In genomic region chr2:105143731-105144130, GRCm38 (mm10) we compare ENCODE assay signal across 25 mouse cellular contexts. TPM values are rescaled to one million over a fixed set of nuclear protein-coding genes. Genes with fewer than 3 reads are reported as not detected.
"Had no signal": no experiment of that assay in that cellular context is flagged by ENCODE, and none has a peak within 500 bp of the region (broad histone marks: within the 10 kb centered on the region; RNA-seq: fewer than 3 reads in every experiment).

No protein-coding gene starts in this region.

- H3K4me2 ChIP-seq: neural tube, embryonic 13.5 days; neural tube, embryonic 15.5 days; stomach, embryonic 15.5 days had no signal

- H3K9ac ChIP-seq: neural tube, embryonic 13.5 days; neural tube, embryonic 15.5 days; stomach, embryonic 15.5 days had no signal

- H3K9me3 ChIP-seq: neural tube, embryonic 13.5 days; neural tube, embryonic 15.5 days; stomach, embryonic 15.5 days had no signal

- H3K4me1 ChIP-seq: neural tube, embryonic 13.5 days; neural tube, embryonic 15.5 days; stomach, embryonic 15.5 days had no signal

- H3K36me3 ChIP-seq: neural tube, embryonic 13.5 days; neural tube, embryonic 15.5 days; stomach, embryonic 15.5 days had no signal

- DNase-seq: retina, postnatal 1 day; right cerebral cortex, adult 18-20 months; right cerebral cortex, postnatal 14 days; right cerebral cortex, postnatal 25 days; right cerebral cortex, postnatal 4 days; spleen, adult 18-20 months; thymus, adult 18-20 months; thymus, adult 2 months; thymus, postnatal 14 days; thymus, postnatal 25 days; thymus, postnatal 36 days; thymus, postnatal 4 days had no signal

- H3K27ac ChIP-seq: neural tube, embryonic 13.5 days; neural tube, embryonic 15.5 days; stomach, embryonic 15.5 days; stomach, postnatal 0 days had no signal

- H3K4me3 ChIP-seq: neural tube, embryonic 13.5 days; neural tube, embryonic 15.5 days; stomach, embryonic 15.5 days had no signal

RNA-seq across cellular contexts. Expression of gene Wt1, which starts 17.4 kb away (rescaled TPM):
- total RNA-seq: neutrophil, adult 5-6 weeks had no signal

RNA-seq across cellular contexts. Expression of gene Gm11060, which starts 51.9 kb away (rescaled TPM):
- total RNA-seq: neutrophil, adult 5-6 weeks had no signal
- polyA plus RNA-seq: neural tube, embryonic 13.5 days; neural tube, embryonic 14.5 days; neural tube, embryonic 15.5 days; small intestine, adult 2 months; spleen, adult 2 months; stomach, embryonic 14.5 days; stomach, embryonic 15.5 days; stomach, embryonic 16.5 days; stomach, postnatal 0 days; testis, adult 2 months; thymus, adult 2 months; thymus, postnatal 0 days; urinary bladder, adult 2 months had no signal
